Mouse (Mus musculus) duodenum, adult 2 months (tissue): ENCODE measurements around the gene Abtb2. TPM values are rescaled to one million over a fixed set of nuclear protein-coding genes. Genes with fewer than 3 reads are reported as not detected.

ENCODE experiments used
- polyA plus RNA-seq: library from polyadenylated mRNA; depleted of rRNA; stranded (reverse); fragments of >200 nt; gene quantifications from 2 replicates; pipeline ENCODE4 v1.2.3, GENCODE M21; 2012; ENCODE audit warnings: low replicate concordance; rRNA removed

The Abtb2 gene
- polyA plus RNA-seq: 1.8 and 4.0 TPM in 2 replicates

DNA sequence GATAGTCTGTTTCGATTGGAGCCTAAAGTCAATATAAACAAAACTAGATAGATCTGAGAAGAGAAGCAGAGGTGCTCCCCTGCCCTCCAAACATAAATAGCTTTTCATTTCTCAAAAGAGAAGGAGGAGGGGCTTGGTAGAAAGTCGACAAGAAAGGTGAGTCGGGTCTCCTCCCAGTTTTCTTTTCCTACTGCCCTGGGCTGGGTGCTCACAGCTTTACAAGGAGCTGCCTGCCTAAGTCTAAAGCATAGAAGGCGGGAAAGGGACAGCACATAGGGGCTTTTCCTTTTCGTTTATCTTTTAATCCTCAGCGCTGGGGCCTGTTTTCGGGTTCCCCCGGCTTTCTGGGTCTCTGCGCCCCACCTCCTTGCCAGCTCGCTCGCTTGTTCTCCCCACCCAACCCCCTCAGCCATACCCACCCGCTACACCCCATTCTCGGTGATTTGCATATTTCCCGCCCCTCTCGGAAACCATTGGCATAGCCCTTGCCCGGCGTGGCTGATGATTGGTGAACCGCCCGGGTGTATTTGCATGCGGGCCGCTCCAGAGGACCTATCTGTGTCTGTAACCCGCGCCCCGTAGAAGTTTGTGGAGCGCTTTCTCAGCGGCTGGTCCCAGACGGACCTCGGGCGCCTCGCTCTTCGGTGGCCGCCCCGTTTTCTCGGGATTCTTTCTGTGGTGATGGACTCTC is at the start of gene Abtb2:
Gene Abtb2, plus strand, starts transcription at position 579 of the 691 bp plus-strand sequence.

GRCm38 (mm10) chr2:103760906-103761716 is 195.0 kb downstream of the Abtb2 start, which contains the start of gene Nat10:
Gene Nat10 (minus strand): TSS chr2:103761270.

Other genes starting within 250 kb of the Abtb2 start
- gene Elf5, start 154.6 kb upstream of the Abtb2 start, polyA plus RNA-seq: 0.39 TPM in 1 of 2 replicates, not detected in the other
- gene Cat, start 81.2 kb upstream of the Abtb2 start, polyA plus RNA-seq: 95.1 and 98.9 TPM in 2 replicates
- gene Nat10, start 195.0 kb downstream of the Abtb2 start, polyA plus RNA-seq: 7.0 and 19.9 TPM in 2 replicates
- gene Caprin1, start 231.3 kb downstream of the Abtb2 start, polyA plus RNA-seq: 63.4 and 63.6 TPM in 2 replicates